ENCODE assay signal across 12 mouse cellular contexts in genomic region chr7:19769001-19769400, GRCm38 (mm10). TPM values are rescaled to one million over a fixed set of nuclear protein-coding genes. Genes with fewer than 3 reads are reported as not detected.
DNase-seq lines count a peak whose midpoint lies in the region; ATAC-seq and TF ChIP-seq lines count a peak whose summit lies in the region.
"Had no signal": no experiment of that assay in that cellular context is flagged by ENCODE, and none has a peak within 500 bp of the region (broad histone marks: within the 10 kb centered on the region; RNA-seq: fewer than 3 reads in every experiment).

No protein-coding gene starts in this region.

- H3K4me3 ChIP-seq in lung, embryonic 15.5 days: peak overlapping the region; percentile 72
- peak overlapping the region; percentile 60 for H3K4me3 ChIP-seq in kidney, postnatal 0 days (replicated peaks; ENCODE audit: low read depth, low read length)
- no peak overlapping the region for H3K4me3 ChIP-seq in neural tube, embryonic 15.5 days (replicated peaks)

- peak; percentile 38 for ATAC-seq in lung, embryonic 15.5 days (ENCODE audit: borderline replicate concordance, extremely low read depth, low FRiP score, low TSS enrichment)
- ATAC-seq in kidney, postnatal 0 days (replicated peaks; ENCODE audit: low FRiP score, low read depth): peak; percentile 66
- ATAC-seq in neural tube, embryonic 15.5 days (ENCODE audit: low FRiP score): no peak
- ATAC-seq: midbrain, embryonic 16.5 days had no signal

- no peaks in the 10 kb centered on the region for H3K9me3 ChIP-seq in lung, embryonic 15.5 days
- no peaks in the 10 kb centered on the region for H3K9me3 ChIP-seq in kidney, postnatal 0 days (replicated peaks; ENCODE audit: low read length)
- H3K9me3 ChIP-seq in neural tube, embryonic 15.5 days (replicated peaks): no peaks in the 10 kb centered on the region

- H3K27me3 ChIP-seq in lung, embryonic 15.5 days: no peaks in the 10 kb centered on the region
- H3K27me3 ChIP-seq in kidney, postnatal 0 days (ENCODE audit: insufficient read depth, low read length): no peaks in the 10 kb centered on the region
- H3K27me3 ChIP-seq in neural tube, embryonic 15.5 days (replicated peaks): peaks cover 40% of the 10 kb centered on the region

- WGBS in lung, embryonic 15.5 days: 22% methylated on average over 4 of the region's 4 CpGs
- 12% methylated on average over 4 of the region's 4 CpGs for WGBS in kidney, postnatal 0 days
- WGBS in neural tube, embryonic 15.5 days: 33% methylated on average over 4 of the region's 4 CpGs

- peak overlapping the region; percentile 90 for H3K9ac ChIP-seq in lung, embryonic 15.5 days
- peak overlapping the region; percentile 82 for H3K9ac ChIP-seq in kidney, postnatal 0 days (ENCODE audit: low read depth, low read length)
- H3K9ac ChIP-seq in neural tube, embryonic 15.5 days (replicated peaks): no peak overlapping the region

- peak; percentile 94 for DNase-seq in heart, adult 11 months
- DNase-seq in heart, postnatal 25 days (ENCODE audit: low spot score): no peak
- no peak for DNase-seq in lung, postnatal 36 days
- DNase-seq in kidney, postnatal 0 days (ENCODE audit: low spot score): peak; percentile 79
- DNase-seq in adrenal gland, postnatal 10 days: no peak
- DNase-seq in right cerebral cortex, postnatal 36 days (ENCODE audit: low spot score in 2 of 2): no peak
- DNase-seq: B cell, adult 2 months; left cerebral cortex, postnatal 4 days had no signal

- peak overlapping the region; percentile 90 for H3K27ac ChIP-seq in lung, embryonic 15.5 days
- H3K27ac ChIP-seq in kidney, postnatal 0 days: peak overlapping the region; percentile 85
- no peak overlapping the region for H3K27ac ChIP-seq in neural tube, embryonic 15.5 days (replicated peaks)

- peaks cover 39% of the 10 kb centered on the region for H3K4me1 ChIP-seq in lung, embryonic 15.5 days
- peaks cover 29% of the 10 kb centered on the region for H3K4me1 ChIP-seq in kidney, postnatal 0 days (replicated peaks; ENCODE audit: insufficient read depth, low read length)
- peaks cover 26% of the 10 kb centered on the region for H3K4me1 ChIP-seq in neural tube, embryonic 15.5 days

- peak overlapping the region; percentile 83 for H3K4me2 ChIP-seq in lung, embryonic 15.5 days
- H3K4me2 ChIP-seq in kidney, postnatal 0 days (ENCODE audit: low read length): peak overlapping the region; percentile 75
- H3K4me2 ChIP-seq in neural tube, embryonic 15.5 days: peak overlapping the region; percentile 82; the same call in 1 of the 2 replicates

- no peak for TF ChIP-seq CTCF in kidney, postnatal 0 days (IDR thresholded peaks at IDR 0.05; ENCODE audit: low read depth)

- H3K36me3 ChIP-seq in lung, embryonic 15.5 days: peaks cover 25% of the 10 kb centered on the region
- peaks cover 15% of the 10 kb centered on the region for H3K36me3 ChIP-seq in kidney, postnatal 0 days (ENCODE audit: insufficient read depth, low read length)
- no peaks in the 10 kb centered on the region for H3K36me3 ChIP-seq in neural tube, embryonic 15.5 days

- intact Hi-C loops in heart, postnatal 25 days (cut with DNase I): no loop called here

RNA-seq across cellular contexts. Expression of gene Bcam, which starts 1.8 kb away (rescaled TPM):
- 100 to 1,000 TPM; 220 to 229 TPM for total RNA-seq in heart, postnatal 25 days (2021)
- 313 and 345 TPM in 2 replicates for polyA plus RNA-seq in lung, embryonic 15.5 days (2015; fragmentation: Nextera tagmentation; extraction: Ambion mirVana)
- 378 and 394 TPM in 2 replicates for polyA plus RNA-seq in kidney, postnatal 0 days (2015; fragmentation: Nextera tagmentation; extraction: Ambion mirVana)
- 26.3 and 37.0 TPM in 2 replicates for polyA plus RNA-seq in neural tube, embryonic 15.5 days (2015; fragmentation: Nextera tagmentation; extraction: Ambion mirVana)
- total RNA-seq in adrenal gland, postnatal 10 days (2021): 10 to 100 TPM; 62.4 to 75.1 TPM

RNA-seq across cellular contexts. Expression of gene Nectin2, which starts 18.7 kb away (rescaled TPM):
- total RNA-seq in heart, postnatal 25 days (2021): 10 to 100 TPM; 31.1 to 31.9 TPM
- polyA plus RNA-seq in lung, embryonic 15.5 days (2015; fragmentation: Nextera tagmentation; extraction: Ambion mirVana): 133 and 140 TPM in 2 replicates
- polyA plus RNA-seq in kidney, postnatal 0 days (2015; fragmentation: Nextera tagmentation; extraction: Ambion mirVana): 112 and 114 TPM in 2 replicates
- polyA plus RNA-seq in neural tube, embryonic 15.5 days (2015; fragmentation: Nextera tagmentation; extraction: Ambion mirVana): 56.5 and 68.7 TPM in 2 replicates
- total RNA-seq in adrenal gland, postnatal 10 days (2021): 100 to 1,000 TPM in 1 of 2 experiments, 10 to 100 TPM in 1; 86.7 to 106 TPM

RNA-seq across cellular contexts. Expression of gene Cblc, which starts 27.6 kb away (rescaled TPM):
- total RNA-seq in heart, postnatal 25 days (2021): under 1 TPM in 1 of 2 experiments, not detected in 1; 0.73 TPM
- 15.2 and 16.1 TPM in 2 replicates for polyA plus RNA-seq in lung, embryonic 15.5 days (2015; fragmentation: Nextera tagmentation; extraction: Ambion mirVana)
- 14.6 and 16.9 TPM in 2 replicates for polyA plus RNA-seq in kidney, postnatal 0 days (2015; fragmentation: Nextera tagmentation; extraction: Ambion mirVana)
- 0.69 and 2.2 TPM in 2 replicates for polyA plus RNA-seq in neural tube, embryonic 15.5 days (2015; fragmentation: Nextera tagmentation; extraction: Ambion mirVana)
- total RNA-seq in adrenal gland, postnatal 10 days (2021): 1 to 10 TPM; 1.8 to 3.2 TPM
- polyA plus RNA-seq: cortical plate, adult 2 months had no signal

RNA-seq across cellular contexts. Expression of gene Bcl3, which starts 53.6 kb away (rescaled TPM):
- total RNA-seq in heart, postnatal 25 days (2021): 1 to 10 TPM; 3.0 to 3.9 TPM
- 4.3 and 4.7 TPM in 2 replicates for polyA plus RNA-seq in lung, embryonic 15.5 days (2015; fragmentation: Nextera tagmentation; extraction: Ambion mirVana)
- polyA plus RNA-seq in kidney, postnatal 0 days (2015; fragmentation: Nextera tagmentation; extraction: Ambion mirVana): 3.5 and 3.8 TPM in 2 replicates
- polyA plus RNA-seq in neural tube, embryonic 15.5 days (2015; fragmentation: Nextera tagmentation; extraction: Ambion mirVana): 1.2 and 5.2 TPM in 2 replicates
- 10 to 100 TPM; 15.4 to 16.6 TPM for total RNA-seq in adrenal gland, postnatal 10 days (2021)

RNA-seq across cellular contexts. Expression of gene Tomm40, which starts 53.8 kb away (rescaled TPM):
- total RNA-seq in heart, postnatal 25 days (2021): 100 to 1,000 TPM; 112 to 113 TPM
- 149 and 157 TPM in 2 replicates for polyA plus RNA-seq in lung, embryonic 15.5 days (2015; fragmentation: Nextera tagmentation; extraction: Ambion mirVana)
- 163 and 167 TPM in 2 replicates for polyA plus RNA-seq in kidney, postnatal 0 days (2015; fragmentation: Nextera tagmentation; extraction: Ambion mirVana)
- 155 and 171 TPM in 2 replicates for polyA plus RNA-seq in neural tube, embryonic 15.5 days (2015; fragmentation: Nextera tagmentation; extraction: Ambion mirVana)
- total RNA-seq in adrenal gland, postnatal 10 days (2021): 100 to 1,000 TPM; 157 to 171 TPM

Comparison
In these comparisons a context has a peak if more than half of its experiments do, and no peak if none do; other contexts are left out.
1. DNase-seq: peak in heart, adult 11 months (single experiment) and kidney, postnatal 0 days (single experiment); none in heart, postnatal 25 days (single experiment), lung, postnatal 36 days (single experiment), adrenal gland, postnatal 10 days (single experiment) and right cerebral cortex, postnatal 36 days (0 of 2).
2. Peak in every context shown above with its lines, with median percentiles within 50 percentile points of each other: H3K4me2 ChIP-seq.